Mouse (Mus musculus): ENCODE measurements around the gene Nars2. TPM values are rescaled to one million over a fixed set of nuclear protein-coding genes. Genes with fewer than 3 reads are reported as not detected.

The Nars2 gene
- total and polyA plus RNA-seq, 3 experiments = 4.1 to 18.9 (median 17.5) TPM

DNA sequence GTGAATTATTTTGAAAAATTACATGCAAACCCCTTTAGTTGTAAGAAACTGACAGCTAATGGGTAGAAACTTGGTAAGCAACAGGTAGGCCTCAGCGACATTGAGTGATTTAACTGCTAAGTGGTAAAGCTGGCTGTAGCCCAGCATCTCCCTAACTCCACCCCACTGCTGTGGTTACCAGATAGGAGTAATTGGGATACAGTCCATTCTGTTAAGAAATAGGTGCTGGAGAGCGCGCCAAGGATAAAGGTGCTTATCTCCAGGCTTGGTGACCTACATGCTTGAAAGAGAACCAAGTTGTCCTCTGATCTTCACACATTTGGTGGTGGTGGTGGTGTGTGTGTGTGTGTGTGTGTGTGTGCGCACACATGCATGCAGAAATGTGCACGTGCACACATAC, 7.9 kb downstream of the Nars2 start:
- no peaks in the 10 kb centered on the region for H3K4me1 ChIP-seq (ENCODE audit: control insufficient read depth, insufficient read depth, low read length)
- peak in 1 of 2 experiments; percentile 10 for DNase-seq
- no peak overlapping the region for H3K4me3 ChIP-seq
- intact Hi-C loops (cut with DNase I) = no loop called here
- no peaks in the 10 kb centered on the region; the same call in 1 of the 2 replicates for H3K36me3 ChIP-seq (ENCODE audit: control insufficient read depth, insufficient read depth, low read length)
- 69% methylated on average over 5 of the region's 5 CpGs for WGBS
- H3K27ac ChIP-seq = no peak overlapping the region
- TF ChIP-seq CTCF (IDR thresholded peaks at IDR 0.05) (no peak), EP300 (IDR thresholded peaks at IDR 0.05; ENCODE audit: insufficient read depth, low read depth, low read length) (no peak), POLR2A (IDR thresholded peaks at IDR 0.05; ENCODE audit: insufficient read depth, low read depth, low read length) (no peak)
- H3K9ac ChIP-seq (ENCODE audit: low read depth, low read length) = no peak overlapping the region
- H3K27me3 ChIP-seq (ENCODE audit: control insufficient read depth, insufficient read depth, low read length) = no peaks in the 10 kb centered on the region
- no peaks in the 10 kb centered on the region for H3K79me2 ChIP-seq (replicated peaks; ENCODE audit: control insufficient read depth, insufficient read depth, low read length)

DNA sequence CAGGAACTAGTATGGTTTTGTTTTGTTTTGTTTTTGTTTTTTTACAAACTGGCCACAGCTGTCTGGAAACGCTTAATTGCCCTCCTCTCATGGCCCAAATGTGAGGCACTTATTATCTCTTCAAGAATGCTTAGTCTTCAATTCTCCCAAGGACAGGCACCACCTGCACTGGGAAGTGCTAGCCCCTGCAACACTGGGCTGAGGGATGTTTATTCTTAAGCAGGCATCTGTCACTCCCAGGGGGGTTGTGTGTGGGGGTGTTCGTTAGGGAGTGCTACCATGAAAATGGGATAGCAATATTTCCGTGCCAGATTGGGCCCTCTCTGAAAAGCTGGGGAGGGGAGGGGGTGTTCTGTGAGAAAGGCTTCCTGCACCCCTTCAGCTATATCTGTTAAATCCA, 15.9 kb downstream of the Nars2 start:
- Histone ChIP-seq H3K4me3 (no peak overlapping the region), H3K36me3 (ENCODE audit: control insufficient read depth, insufficient read depth, low read length) (no peaks in the 10 kb centered on the region), H3K27ac (no peak overlapping the region), H3K9ac (ENCODE audit: low read depth, low read length) (peak overlapping the region; percentile 35; the same call in 1 of the 2 replicates), H3K4me1 (ENCODE audit: control insufficient read depth, insufficient read depth, low read length) (no peaks in the 10 kb centered on the region; the same call in 1 of the 2 replicates), H3K27me3 (ENCODE audit: control insufficient read depth, insufficient read depth, low read length) (no peaks in the 10 kb centered on the region), H3K79me2 (replicated peaks; ENCODE audit: control insufficient read depth, insufficient read depth, low read length) (no peaks in the 10 kb centered on the region)
- TF ChIP-seq POLR2A (IDR thresholded peaks at IDR 0.05; ENCODE audit: insufficient read depth, low read depth, low read length) (no peak), EP300 (IDR thresholded peaks at IDR 0.05; ENCODE audit: insufficient read depth, low read depth, low read length) (no peak), CTCF (IDR thresholded peaks at IDR 0.05) (no peak)
- DNase-seq = no peak
- WGBS = 41% methylated on average over 3 of the region's 3 CpGs
- intact Hi-C loops (cut with DNase I) = no loop called here

DNA sequence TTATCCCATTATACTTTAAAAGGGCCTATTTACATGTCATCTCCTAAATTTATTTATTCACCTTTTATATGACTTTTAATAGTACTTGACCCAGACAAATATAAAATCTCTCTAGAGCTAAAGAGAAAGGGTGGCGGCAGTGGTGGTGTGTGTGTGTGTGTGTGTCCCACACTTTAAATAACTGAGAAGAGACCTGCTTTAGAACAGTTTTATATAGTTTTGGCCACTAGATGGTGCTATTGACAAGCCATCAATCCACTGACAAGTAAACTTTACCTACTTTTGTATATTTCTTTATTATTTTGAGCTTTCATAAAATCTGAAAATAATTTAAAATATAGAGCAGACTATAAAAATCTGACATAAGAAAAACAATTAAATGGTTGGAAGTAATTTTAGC, 19.1 kb downstream of the Nars2 start:
- no peaks in the 10 kb centered on the region; the same call in 1 of the 2 replicates for H3K4me1 ChIP-seq (ENCODE audit: control insufficient read depth, insufficient read depth, low read length)
- H3K36me3 ChIP-seq (ENCODE audit: control insufficient read depth, insufficient read depth, low read length) = no peaks in the 10 kb centered on the region
- H3K4me3 ChIP-seq = no peak overlapping the region
- TF ChIP-seq EP300 (IDR thresholded peaks at IDR 0.05; ENCODE audit: insufficient read depth, low read depth, low read length) (no peak), POLR2A (IDR thresholded peaks at IDR 0.05; ENCODE audit: insufficient read depth, low read depth, low read length) (no peak), CTCF (IDR thresholded peaks at IDR 0.05) (peak; percentile 87)
- H3K79me2 ChIP-seq (replicated peaks; ENCODE audit: control insufficient read depth, insufficient read depth, low read length) = no peaks in the 10 kb centered on the region
- WGBS = 16% methylated on average over 1 of the region's 1 CpGs
- H3K27ac ChIP-seq = no peak overlapping the region
- no peak for DNase-seq
- intact Hi-C loops (cut with DNase I) = loop anchor here (1.0 to 10.0 kb wide), 6 partner anchors 15 to 604 kb away; partner anchors contain the start of genes Aamdc and Rsf1
- H3K9ac ChIP-seq (ENCODE audit: low read depth, low read length) = no peak overlapping the region
- H3K27me3 ChIP-seq (ENCODE audit: control insufficient read depth, insufficient read depth, low read length) = no peaks in the 10 kb centered on the region

DNA sequence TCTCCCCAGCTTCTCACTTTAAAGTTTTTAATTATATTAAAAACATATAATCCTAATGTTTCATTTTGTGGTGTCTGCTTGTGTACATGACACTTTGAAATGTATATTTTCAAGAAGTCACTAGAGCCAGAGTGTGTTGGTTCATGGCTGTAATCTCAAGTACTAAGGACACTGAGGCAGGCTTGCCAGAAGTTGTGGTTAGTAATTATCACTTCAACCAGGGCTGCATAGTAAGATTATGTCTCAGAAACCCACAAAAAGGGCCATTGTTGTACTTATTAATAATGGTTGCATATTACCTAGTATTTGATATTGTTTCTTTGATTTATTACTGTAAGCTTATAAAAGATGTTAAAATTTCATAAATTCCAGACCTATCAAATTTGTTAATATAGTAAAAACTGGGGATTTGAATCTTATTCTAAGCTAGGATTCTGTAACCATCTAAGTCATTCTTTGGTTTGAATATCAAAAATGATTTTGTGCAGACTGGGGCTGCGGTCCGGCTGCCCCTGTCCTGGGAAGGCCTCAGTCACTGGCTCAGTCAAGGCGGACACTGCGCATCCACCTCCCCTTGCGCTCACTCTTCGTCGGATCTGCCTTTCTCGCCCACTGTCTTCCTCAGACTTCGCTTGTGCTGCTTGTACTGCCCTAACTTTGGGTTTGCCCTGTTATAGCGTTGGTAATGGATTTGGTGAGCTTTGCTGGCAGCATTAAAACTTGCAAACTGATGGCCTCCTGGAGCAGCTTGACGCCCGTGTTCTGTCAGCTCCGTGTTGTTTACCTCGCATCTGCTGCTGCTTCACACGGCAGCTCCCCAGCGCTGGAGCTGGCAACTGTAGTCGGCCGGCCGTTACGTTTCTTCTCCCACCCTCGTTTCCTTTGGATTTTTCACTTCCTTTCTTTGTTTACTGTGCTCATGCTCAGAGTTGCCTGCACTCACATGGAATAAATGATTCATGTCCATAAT, 20.0 kb downstream of the Nars2 start:
- H3K27me3 ChIP-seq (ENCODE audit: control insufficient read depth, insufficient read depth, low read length) = no peaks in the 10 kb centered on the region
- TF ChIP-seq EP300 (IDR thresholded peaks at IDR 0.05; ENCODE audit: insufficient read depth, low read depth, low read length) = no peak
- TF ChIP-seq CTCF (IDR thresholded peaks at IDR 0.05) = no peak
- peak; percentile 54 for TF ChIP-seq POLR2A (IDR thresholded peaks at IDR 0.05; ENCODE audit: insufficient read depth, low read depth, low read length)
- 45% methylated on average over 21 of the region's 21 CpGs for WGBS
- no peaks in the 10 kb centered on the region for H3K36me3 ChIP-seq (ENCODE audit: control insufficient read depth, insufficient read depth, low read length)
- peak; percentile 23 to 32 for DNase-seq
- H3K27ac ChIP-seq = peak overlapping the region; percentile 32; the same call in 1 of the 2 replicates
- H3K4me3 ChIP-seq = peak overlapping the region; percentile 7; the same call in 1 of the 2 replicates
- H3K79me2 ChIP-seq (replicated peaks; ENCODE audit: control insufficient read depth, insufficient read depth, low read length) = no peaks in the 10 kb centered on the region
- intact Hi-C loops (cut with DNase I) = loop anchor here (2.0 to 10.0 kb wide), 4 partner anchors 46 to 603 kb away; partner anchors contain the start of genes Aamdc and Rsf1
- H3K9ac ChIP-seq (ENCODE audit: low read depth, low read length) = peak overlapping the region; percentile 32
- H3K4me1 ChIP-seq (ENCODE audit: control insufficient read depth, insufficient read depth, low read length) = peaks cover 3% of the 10 kb centered on the region

DNA sequence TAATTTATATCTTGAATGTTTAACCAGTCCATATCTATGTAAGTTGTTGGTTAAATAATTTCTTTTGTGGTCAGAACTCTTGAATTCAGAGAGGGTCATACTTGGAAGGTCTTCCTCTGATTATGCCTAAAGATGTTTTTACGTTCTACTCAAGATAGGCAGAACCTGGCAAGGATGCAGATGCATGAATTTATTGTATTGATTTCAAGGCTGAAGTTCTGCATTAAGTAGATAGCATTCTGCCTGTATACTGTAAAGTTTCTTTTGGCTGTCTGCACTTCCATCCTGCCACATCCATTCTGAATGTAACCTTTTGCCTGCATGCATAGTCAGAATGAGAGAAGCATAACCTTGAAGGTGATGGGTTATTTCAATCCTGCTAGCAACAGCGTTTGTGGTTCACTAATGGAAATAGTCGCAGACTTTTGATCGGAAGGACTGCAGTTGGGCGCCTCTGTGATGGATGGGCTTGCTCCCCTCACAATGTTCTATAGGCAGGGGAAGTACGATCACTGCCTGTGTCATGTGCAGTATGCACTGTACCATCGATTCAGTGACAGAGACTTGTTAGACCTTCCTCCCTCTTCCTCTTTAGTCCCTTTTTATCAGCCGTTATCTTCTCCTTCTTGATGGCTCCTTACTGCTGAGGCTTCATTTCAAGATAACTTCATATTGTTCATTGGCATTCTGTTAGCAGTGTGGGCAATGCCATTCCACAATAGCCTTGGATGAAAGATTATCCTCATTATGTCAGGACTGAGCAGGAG, 21.0 kb downstream of the Nars2 start:
- WGBS = 64% methylated on average over 8 of the region's 8 CpGs
- Histone ChIP-seq H3K79me2 (replicated peaks; ENCODE audit: control insufficient read depth, insufficient read depth, low read length) (no peaks in the 10 kb centered on the region), H3K4me3 (no peak overlapping the region), H3K27ac (no peak overlapping the region), H3K36me3 (ENCODE audit: control insufficient read depth, insufficient read depth, low read length) (no peaks in the 10 kb centered on the region), H3K9ac (ENCODE audit: low read depth, low read length) (no peak overlapping the region), H3K27me3 (ENCODE audit: control insufficient read depth, insufficient read depth, low read length) (no peaks in the 10 kb centered on the region), H3K4me1 (ENCODE audit: control insufficient read depth, insufficient read depth, low read length) (peaks cover 3% of the 10 kb centered on the region)
- no peak for DNase-seq
- no peak for TF ChIP-seq CTCF (IDR thresholded peaks at IDR 0.05)
- TF ChIP-seq EP300 (IDR thresholded peaks at IDR 0.05; ENCODE audit: insufficient read depth, low read depth, low read length) = no peak
- TF ChIP-seq POLR2A (IDR thresholded peaks at IDR 0.05; ENCODE audit: insufficient read depth, low read depth, low read length) = no peak
- intact Hi-C loops (cut with DNase I) = loop anchor here (5.0 to 10.0 kb wide), 2 partner anchors 45 to 602 kb away; partner anchors contain the start of genes Aamdc and Rsf1

Data from heart, adult 2 months (tissue).